Mouse (Mus musculus) megakaryocyte, embryonic 14.5 days (primary cell): ENCODE results near the gene E2f2.

ENCODE experiments used
- FLI1 ChIP-seq: IDR thresholded peaks from 2 replicates; pipeline ENCODE4 v1.6.1; 2012; ENCODE audit warnings: low read length, inconsistent platforms, mixed read lengths
- GATA1 ChIP-seq: IDR thresholded peaks from 3 replicates; pipeline ENCODE4 v1.6.1; 2012; ENCODE audit warnings: mixed read lengths, low read length, inconsistent platforms, borderline replicate concordance

GRCm38 (mm10) chr4:136171455-136171854 is 739 bp upstream of the E2f2 start:
- TF ChIP-seq GATA1 (no peak), FLI1 (no peak)
